Mouse (Mus musculus) heart, adult 8-10 months (tissue): ENCODE measurements around the gene Kidins220. TPM values are rescaled to one million over a fixed set of nuclear protein-coding genes. Genes with fewer than 3 reads are reported as not detected.

Experiments
- DNase-seq: peaks from one replicate; pipeline ENCODE4 v3.0.0; 2022; ENCODE audit warnings: low spot score
- total RNA-seq, 4 experiments: library from RNA; stranded (reverse); gene quantifications; 2 replicates each; pipeline ENCODE4 v1.2.4; 2022

Kidins220 gene
- 10 to 100 TPM; 57.2 to 84.5 (median 66.5) TPM for total RNA-seq

GRCm38 (mm10) chr12:24974446-24975114 is at the start of gene Kidins220:
Gene Kidins220, plus strand, starts transcription at chr12:24974925.
- DNase-seq: peak; percentile 89

GRCm38 (mm10) chr12:24925276-24925675 is 49.4 kb upstream of the Kidins220 start:
- DNase-seq: no peak

- no peak for DNase-seq
These were observed 49.0 kb upstream of the Kidins220 start for GRCm38 (mm10) chr12:24925684-24926083.

GRCm38 (mm10) chr12:24928051-24928748 is 46.5 kb upstream of the Kidins220 start:
- DNase-seq: no peak

GRCm38 (mm10) chr12:24929043-24929442 is 45.7 kb upstream of the Kidins220 start:
- no peak for DNase-seq

GRCm38 (mm10) chr12:24930760-24931159 is 44.0 kb upstream of the Kidins220 start:
- DNase-seq: no peak

GRCm38 (mm10) chr12:24932120-24932519 is 42.6 kb upstream of the Kidins220 start:
- DNase-seq: no peak

GRCm38 (mm10) chr12:24933206-24933775 is 41.4 kb upstream of the Kidins220 start:
- no peak for DNase-seq

- DNase-seq: no peak
These were observed 40.7 kb upstream of the Kidins220 start for GRCm38 (mm10) chr12:24933996-24934395.

GRCm38 (mm10) chr12:24936281-24936680 is 38.4 kb upstream of the Kidins220 start:
- no peak for DNase-seq

- DNase-seq: no peak
These were observed 35.4 kb upstream of the Kidins220 start for GRCm38 (mm10) chr12:24939372-24939771.

- no peak for DNase-seq
These were observed 32.0 kb upstream of the Kidins220 start for GRCm38 (mm10) chr12:24942619-24943287.

- DNase-seq: no peak
These were observed 31.3 kb upstream of the Kidins220 start for GRCm38 (mm10) chr12:24943427-24943826.

GRCm38 (mm10) chr12:24944597-24944996 is 30.1 kb upstream of the Kidins220 start:
- no peak for DNase-seq

- DNase-seq: no peak
These were observed 27.7 kb upstream of the Kidins220 start for GRCm38 (mm10) chr12:24947065-24947464.

- DNase-seq: peak; percentile 39
These were observed 26.4 kb upstream of the Kidins220 start for GRCm38 (mm10) chr12:24948344-24948743.

- no peak for DNase-seq
These were observed 24.2 kb upstream of the Kidins220 start for GRCm38 (mm10) chr12:24950376-24951046.

GRCm38 (mm10) chr12:24952147-24952546 is 22.6 kb upstream of the Kidins220 start:
- DNase-seq: peak; percentile 50

GRCm38 (mm10) chr12:24955137-24955536 is 19.6 kb upstream of the Kidins220 start:
- no peak for DNase-seq

- DNase-seq: no peak
These were observed 16.2 kb upstream of the Kidins220 start for GRCm38 (mm10) chr12:24958526-24958925.

- no peak for DNase-seq
These were observed 12.9 kb upstream of the Kidins220 start for GRCm38 (mm10) chr12:24961821-24962220.
